Mouse (Mus musculus) intestine, embryonic 14.5 days (tissue): ENCODE results near the gene Mpdz. TPM values are rescaled to one million over a fixed set of nuclear protein-coding genes. Genes with fewer than 3 reads are reported as not detected.

Experiments used
- ATAC-seq: fragments of 200-750 bp; cut with Nextera tagmentation; replicated peaks from 2 replicates; pipeline ENCODE4 v1.8.0; 2017; ENCODE audit warnings: low read depth, moderate number of reproducible peaks, moderate TSS enrichment, moderate library complexity; ENCODE audit not compliant: low FRiP score, low TSS enrichment
- DNase-seq: peaks from one replicate; pipeline ENCODE4 v3.0.0-alpha.2; 2018; ENCODE audit warnings: low spot score
- H3K27ac ChIP-seq: fragments of 300-500 bp; sonication (generic); 2 replicates; pipeline ENCODE4 v1.5.1; 2014; ENCODE audit warnings: low read depth, mild to moderate bottlenecking, control low read depth
- H3K27me3 ChIP-seq: fragments of 300-500 bp; sonication (generic); replicated peaks from 2 replicates; pipeline ENCODE4 v1.6.1; 2014; ENCODE audit warnings: low read length, control low read depth; ENCODE audit not compliant: control insufficient read depth, insufficient read depth
- H3K36me3 ChIP-seq: fragments of 300-500 bp; sonication (generic); 2 replicates; pipeline ENCODE4 v1.6.1; 2014; ENCODE audit warnings: low read length, control low read depth; ENCODE audit not compliant: control insufficient read depth, insufficient read depth
- H3K4me1 ChIP-seq: fragments of 300-500 bp; sonication (generic); replicated peaks from 2 replicates; pipeline ENCODE4 v1.6.1; 2014; ENCODE audit warnings: low read length, control low read depth, mixed read lengths; ENCODE audit not compliant: control insufficient read depth, insufficient read depth
- H3K4me2 ChIP-seq: fragments of 300-500 bp; sonication (generic); 2 replicates; pipeline ENCODE4 v1.6.1; 2014; ENCODE audit warnings: low read length
- H3K4me3 ChIP-seq: fragments of 300-500 bp; sonication (generic); 2 replicates; pipeline ENCODE4 v1.5.1; 2014; ENCODE audit warnings: low read depth, low read length, control low read depth, mixed read lengths
- H3K9ac ChIP-seq: fragments of 300-500 bp; sonication (generic); 2 replicates; pipeline ENCODE4 v1.6.1; 2014; ENCODE audit warnings: mild to moderate bottlenecking, low read length
- H3K9me3 ChIP-seq: fragments of 300-500 bp; sonication (generic); 2 replicates; pipeline ENCODE4 v1.6.1; 2016; ENCODE audit warnings: low read length, control low read depth; ENCODE audit not compliant: control insufficient read depth
- WGBS: fragments of 180-500 bp; shearing (Covaris S2); extraction: QIAGEN DNeasy Blood & Tissue Kit; methylation state at CpG from one replicate; pipeline ENCODE4 v1.1.7; 2014; 5-methylcytosine and 5-hydroxymethylcytosine counted together
- polyA plus RNA-seq: library from polyadenylated mRNA; unstranded; fragments of >200 nt; fragmentation: Nextera tagmentation; extraction: Ambion mirVana; gene quantifications from 2 replicates; pipeline ENCODE4 v1.2.1, GENCODE M21; 2014

Mpdz gene
- polyA plus RNA-seq, 1 experiment from 2014 or later: 30.9 TPM

- Histone ChIP-seq H3K4me3 (no peak overlapping the region), H3K4me2 (no peak overlapping the region), H3K27ac (no peak overlapping the region), H3K9me3 (no peaks in the 10 kb centered on the region), H3K27me3 (no peaks in the 10 kb centered on the region), H3K36me3 (peaks cover 13% of the 10 kb centered on the region; the same call in 1 of the 2 replicates), H3K4me1 (peaks cover 6% of the 10 kb centered on the region; the same call in 1 of the 2 replicates), H3K9ac (no peak overlapping the region)
- ATAC-seq: no peak
- WGBS: 67% methylated on average over 5 of the region's 5 CpGs
- DNase-seq: no peak
Observed at GRCm38 (mm10) chr4:81314618-81315017, 128.0 kb downstream of the Mpdz start.

- 54% methylated on average over 4 of the region's 4 CpGs for WGBS
- H3K4me3 ChIP-seq: no peak overlapping the region
- ATAC-seq: no peak
Observed at GRCm38 (mm10) chr4:81313246-81313645, 129.4 kb downstream of the Mpdz start.

GRCm38 (mm10) chr4:81310168-81310474 lies 132.5 kb downstream of the Mpdz start:
- Histone ChIP-seq H3K4me2 (no peak overlapping the region), H3K27ac (no peak overlapping the region), H3K4me3 (no peak overlapping the region), H3K4me1 (peaks cover 6% of the 10 kb centered on the region; the same call in 1 of the 2 replicates), H3K9me3 (no peaks in the 10 kb centered on the region), H3K27me3 (no peaks in the 10 kb centered on the region), H3K9ac (no peak overlapping the region), H3K36me3 (peaks cover 23% of the 10 kb centered on the region)
- DNase-seq (no peak), ATAC-seq (no peak)
- WGBS: 62% methylated on average over 2 of the region's 2 CpGs

More at GRCm38 (mm10) chr4:81313246-81313645, 129.4 kb downstream of the Mpdz start:
- H3K36me3 ChIP-seq: peaks cover 18% of the 10 kb centered on the region; the same call in 1 of the 2 replicates
- no peak overlapping the region for H3K27ac ChIP-seq
- no peaks in the 10 kb centered on the region for H3K9me3 ChIP-seq
- DNase-seq: no peak
- no peak overlapping the region for H3K4me2 ChIP-seq
- H3K4me1 ChIP-seq: peaks cover 6% of the 10 kb centered on the region; the same call in 1 of the 2 replicates
- no peak overlapping the region for H3K9ac ChIP-seq
- H3K27me3 ChIP-seq: no peaks in the 10 kb centered on the region

GRCm38 (mm10) chr4:81309473-81310167 lies 133.0 kb downstream of the Mpdz start:
- peaks cover 6% of the 10 kb centered on the region; the same call in 1 of the 2 replicates for H3K4me1 ChIP-seq
- H3K9me3 ChIP-seq: no peaks in the 10 kb centered on the region
- H3K4me2 ChIP-seq: no peak overlapping the region
- H3K27ac ChIP-seq: no peak overlapping the region
- no peak for DNase-seq
- H3K9ac ChIP-seq: no peak overlapping the region
- H3K27me3 ChIP-seq: no peaks in the 10 kb centered on the region
- no peak for ATAC-seq
- 66% methylated on average over 12 of the region's 12 CpGs for WGBS
- no peak overlapping the region for H3K4me3 ChIP-seq
- peaks cover 23% of the 10 kb centered on the region for H3K36me3 ChIP-seq

GRCm38 (mm10) chr4:81307596-81308265 lies 134.9 kb downstream of the Mpdz start:
- H3K36me3 ChIP-seq: peaks cover 33% of the 10 kb centered on the region
- H3K4me3 ChIP-seq: no peak overlapping the region
- H3K27me3 ChIP-seq: no peaks in the 10 kb centered on the region
- no peak overlapping the region for H3K4me2 ChIP-seq
- H3K4me1 ChIP-seq: no peaks in the 10 kb centered on the region
- no peak overlapping the region for H3K27ac ChIP-seq
- 83% methylated on average over 10 of the region's 10 CpGs for WGBS
- no peak for ATAC-seq
- no peaks in the 10 kb centered on the region for H3K9me3 ChIP-seq
- no peak overlapping the region for H3K9ac ChIP-seq
- no peak for DNase-seq

GRCm38 (mm10) chr4:81302056-81302455 lies 140.6 kb downstream of the Mpdz start:
- DNase-seq (no peak), ATAC-seq (no peak)
- no peak overlapping the region for H3K27ac ChIP-seq
- peaks cover 30% of the 10 kb centered on the region for H3K36me3 ChIP-seq
- H3K27me3 ChIP-seq: no peaks in the 10 kb centered on the region
- 83% methylated on average over 3 of the region's 3 CpGs for WGBS
- no peaks in the 10 kb centered on the region for H3K9me3 ChIP-seq
- H3K4me3 ChIP-seq: no peak overlapping the region
- no peaks in the 10 kb centered on the region for H3K4me1 ChIP-seq
- no peak overlapping the region for H3K4me2 ChIP-seq
- no peak overlapping the region for H3K9ac ChIP-seq

GRCm38 (mm10) chr4:81298384-81298783 lies 144.2 kb downstream of the Mpdz start:
- H3K27ac ChIP-seq: no peak overlapping the region
- H3K9me3 ChIP-seq: no peaks in the 10 kb centered on the region
- H3K4me3 ChIP-seq: no peak overlapping the region
- DNase-seq: no peak
- H3K9ac ChIP-seq: no peak overlapping the region
- H3K27me3 ChIP-seq: no peaks in the 10 kb centered on the region
- H3K36me3 ChIP-seq: peaks cover 40% of the 10 kb centered on the region
- WGBS: 79% methylated on average over 4 of the region's 4 CpGs
- no peak for ATAC-seq
- no peak overlapping the region for H3K4me2 ChIP-seq
- no peaks in the 10 kb centered on the region for H3K4me1 ChIP-seq

GRCm38 (mm10) chr4:81293309-81293708 lies 149.3 kb downstream of the Mpdz start:
- no peak overlapping the region for H3K4me2 ChIP-seq
- ATAC-seq: no peak

GRCm38 (mm10) chr4:81285564-81285963 lies 157.1 kb downstream of the Mpdz start:
- 89% methylated on average over 4 of the region's 4 CpGs for WGBS
- no peak for ATAC-seq
- no peak overlapping the region for H3K9ac ChIP-seq
- no peaks in the 10 kb centered on the region for H3K27me3 ChIP-seq
- H3K27ac ChIP-seq: no peak overlapping the region
- H3K9me3 ChIP-seq: no peaks in the 10 kb centered on the region
- no peaks in the 10 kb centered on the region for H3K4me1 ChIP-seq
- no peak overlapping the region for H3K4me3 ChIP-seq
- DNase-seq: no peak
- peaks cover 69% of the 10 kb centered on the region for H3K36me3 ChIP-seq
- no peak overlapping the region for H3K4me2 ChIP-seq

More at GRCm38 (mm10) chr4:81293309-81293708, 149.3 kb downstream of the Mpdz start:
- Histone ChIP-seq H3K9me3 (no peaks in the 10 kb centered on the region), H3K36me3 (peaks cover 64% of the 10 kb centered on the region), H3K4me3 (no peak overlapping the region), H3K27ac (no peak overlapping the region), H3K9ac (no peak overlapping the region), H3K27me3 (no peaks in the 10 kb centered on the region), H3K4me1 (no peaks in the 10 kb centered on the region)
- DNase-seq: no peak
